Mouse (Mus musculus): ENCODE results near the gene Nfic. TPM values are rescaled to one million over a fixed set of nuclear protein-coding genes. Genes with fewer than 3 reads are reported as not detected.

Nfic gene
- polyA plus RNA-seq, 1 experiment from 2014 or later: 21.9 TPM

GRCm38 (mm10) chr10:81405588-81406201 is 49.7 kb downstream of the Nfic start:
- peak; percentile 66 for DNase-seq (ENCODE audit: low spot score)

GRCm38 (mm10) chr10:81404720-81405119 is 50.7 kb downstream of the Nfic start:
- DNase-seq (ENCODE audit: low spot score): no peak

- DNase-seq (ENCODE audit: low spot score): no peak
These were observed 51.4 kb downstream of the Nfic start for GRCm38 (mm10) chr10:81404082-81404481.

- no peak for DNase-seq (ENCODE audit: low spot score)
These were observed 51.9 kb downstream of the Nfic start for GRCm38 (mm10) chr10:81403511-81403910.

- DNase-seq (ENCODE audit: low spot score): no peak
These were observed 53.1 kb downstream of the Nfic start for GRCm38 (mm10) chr10:81402227-81402765.

- DNase-seq (ENCODE audit: low spot score): peak; percentile 38
These were observed 53.8 kb downstream of the Nfic start for GRCm38 (mm10) chr10:81401521-81402226.

GRCm38 (mm10) chr10:81401205-81401520 is 54.3 kb downstream of the Nfic start:
- DNase-seq (ENCODE audit: low spot score): no peak

- no peak for DNase-seq (ENCODE audit: low spot score)
These were observed 54.8 kb downstream of the Nfic start for GRCm38 (mm10) chr10:81400371-81401204.

- no peak for DNase-seq (ENCODE audit: low spot score)
These were observed 55.6 kb downstream of the Nfic start for GRCm38 (mm10) chr10:81399798-81400308.

GRCm38 (mm10) chr10:81399296-81399695 is 56.1 kb downstream of the Nfic start:
- DNase-seq (ENCODE audit: low spot score): no peak

GRCm38 (mm10) chr10:81396749-81397148 is 58.7 kb downstream of the Nfic start:
- no peak for DNase-seq (ENCODE audit: low spot score)

GRCm38 (mm10) chr10:81395865-81396264 is 59.6 kb downstream of the Nfic start:
- DNase-seq (ENCODE audit: low spot score): no peak

- peak; percentile 75 for DNase-seq (ENCODE audit: low spot score)
These were observed 60.3 kb downstream of the Nfic start for GRCm38 (mm10) chr10:81395127-81395526.

GRCm38 (mm10) chr10:81393456-81394063 is 61.9 kb downstream of the Nfic start:
- peak; percentile 49 for DNase-seq (ENCODE audit: low spot score)

- peak; percentile 23 for DNase-seq (ENCODE audit: low spot score)
These were observed 62.7 kb downstream of the Nfic start, which contains the start of gene Smim24 for GRCm38 (mm10) chr10:81392781-81393185. Gene Smim24 (plus strand): TSS chr10:81393051.

- DNase-seq (ENCODE audit: low spot score): no peak
These were observed 63.2 kb downstream of the Nfic start for GRCm38 (mm10) chr10:81392270-81392669.

- DNase-seq (ENCODE audit: low spot score): no peak
These were observed 64.8 kb downstream of the Nfic start for GRCm38 (mm10) chr10:81390678-81390965.

GRCm38 (mm10) chr10:81389801-81390677 is 65.4 kb downstream of the Nfic start:
- DNase-seq (ENCODE audit: low spot score): peak; percentile 58

- DNase-seq (ENCODE audit: low spot score): no peak
These were observed 66.1 kb downstream of the Nfic start for GRCm38 (mm10) chr10:81389373-81389772.

GRCm38 (mm10) chr10:81388505-81389055 is 66.9 kb downstream of the Nfic start, which contains the start of gene Gm48552:
Gene Gm48552 (plus strand): TSS chr10:81389005.
- no peak for DNase-seq (ENCODE audit: low spot score)

Data from thymus, postnatal 0 days (tissue).